Mouse (Mus musculus): Measurements from ENCODE around the gene Peli1.

The Peli1 gene

DNA sequence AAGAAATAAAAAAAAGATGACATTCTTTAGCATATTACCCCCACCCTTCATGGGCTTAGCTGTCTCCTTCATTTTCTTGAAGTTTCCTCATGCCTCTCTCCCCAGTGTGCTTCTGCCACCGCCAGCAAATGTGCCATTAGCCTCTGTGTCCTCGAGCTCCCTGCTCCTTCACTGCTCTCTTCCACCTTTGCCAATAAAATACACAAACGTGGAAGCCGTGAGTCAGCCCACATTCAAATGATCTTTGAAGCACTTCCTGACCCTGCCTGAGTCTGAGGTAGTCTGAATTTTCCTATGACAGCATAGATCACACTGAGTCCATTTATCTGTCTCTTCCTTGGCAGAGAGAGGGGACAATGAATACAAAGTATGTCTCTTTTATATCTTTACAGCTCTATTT, 1.5 kb upstream of the Peli1 start:
- CTCF ChIA-PET = no interaction called here
- POLR2A ChIA-PET = no interaction called here

DNA sequence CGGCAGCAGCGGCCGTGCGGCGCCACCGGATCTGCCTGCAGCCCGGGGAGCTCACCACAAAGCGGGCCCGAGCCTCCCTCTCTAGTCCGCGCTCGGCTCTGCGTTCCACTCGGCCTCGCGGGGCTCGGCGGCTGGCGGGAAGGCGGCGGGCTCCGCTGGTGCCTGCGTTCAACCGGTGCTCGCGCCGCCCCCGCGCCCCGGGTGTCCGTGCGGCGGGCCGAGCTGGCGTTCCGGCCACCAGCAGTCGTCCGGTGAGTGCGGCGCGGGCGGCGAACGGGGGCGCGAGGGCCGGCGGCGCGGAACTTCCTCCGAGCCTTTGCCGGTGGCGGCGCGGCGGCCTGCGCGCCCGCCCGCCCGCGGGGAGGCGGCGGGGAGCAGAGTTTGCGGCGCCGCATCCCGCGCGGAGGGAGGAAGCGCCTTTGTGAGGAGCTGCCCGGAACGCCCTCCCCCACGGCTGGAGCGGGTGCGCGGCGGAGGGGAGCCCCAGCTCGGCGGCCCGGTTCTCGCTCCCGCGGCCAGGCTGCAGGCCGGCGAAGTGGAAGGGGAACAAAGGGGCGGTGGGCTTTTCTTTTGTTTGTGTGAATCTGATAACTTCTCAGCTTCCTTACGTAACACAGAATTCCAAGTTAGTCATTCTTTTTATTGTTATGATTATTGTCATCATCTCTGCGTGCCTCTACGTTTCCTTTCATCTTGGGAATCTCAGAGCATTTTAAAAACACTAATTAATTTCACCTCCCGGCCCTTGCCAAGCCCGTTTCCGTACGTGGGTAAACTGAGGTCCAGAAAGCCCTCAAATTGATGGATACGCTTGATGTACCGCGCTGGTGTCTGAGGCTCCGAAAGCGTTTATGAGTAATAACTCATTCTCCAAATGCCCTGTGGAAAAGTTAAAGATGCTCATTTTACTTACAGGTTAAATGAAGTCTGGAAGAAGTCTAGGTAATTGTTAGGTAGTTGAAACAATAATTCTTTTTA, 626 bp downstream of the Peli1 start:
- ChIA-PET POLR2A (interaction anchor here (0.5 to 1.6 kb wide), 32 partner anchors 8 to 1043 kb away, joined by 3 to 9 read pairs (median 3); partner anchors contain the start of genes Vps54 (in 2 of the 4) and Slc1a4 (in 1 of the 4)), CTCF (no interaction called here)

DNA sequence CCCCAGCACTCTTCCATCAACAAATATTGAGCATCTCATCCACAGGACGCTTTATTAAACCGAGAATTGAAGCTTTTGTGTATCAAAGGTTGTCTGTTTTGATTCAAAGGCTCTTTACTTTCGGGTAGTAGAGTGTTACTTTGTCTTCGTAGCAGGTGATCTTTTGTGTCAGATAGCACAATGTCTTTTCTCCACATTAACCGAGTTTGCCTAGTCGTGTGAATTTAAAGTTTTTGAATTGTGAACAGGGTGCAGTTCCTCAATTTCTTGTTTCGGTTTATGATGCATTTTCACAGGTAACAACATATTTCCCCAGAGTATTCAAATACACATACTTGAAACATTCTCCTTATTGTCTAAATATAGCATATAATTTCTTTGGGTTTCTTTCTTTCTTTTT, 1.5 kb downstream of the Peli1 start:
- POLR2A ChIA-PET = interaction anchor here in 2 of 4 experiments (1.1 to 1.6 kb wide), 3 partner anchors 17 to 144 kb away, joined by 3 read pairs; no protein-coding TSS in a partner anchor
- CTCF ChIA-PET = no interaction called here

DNA sequence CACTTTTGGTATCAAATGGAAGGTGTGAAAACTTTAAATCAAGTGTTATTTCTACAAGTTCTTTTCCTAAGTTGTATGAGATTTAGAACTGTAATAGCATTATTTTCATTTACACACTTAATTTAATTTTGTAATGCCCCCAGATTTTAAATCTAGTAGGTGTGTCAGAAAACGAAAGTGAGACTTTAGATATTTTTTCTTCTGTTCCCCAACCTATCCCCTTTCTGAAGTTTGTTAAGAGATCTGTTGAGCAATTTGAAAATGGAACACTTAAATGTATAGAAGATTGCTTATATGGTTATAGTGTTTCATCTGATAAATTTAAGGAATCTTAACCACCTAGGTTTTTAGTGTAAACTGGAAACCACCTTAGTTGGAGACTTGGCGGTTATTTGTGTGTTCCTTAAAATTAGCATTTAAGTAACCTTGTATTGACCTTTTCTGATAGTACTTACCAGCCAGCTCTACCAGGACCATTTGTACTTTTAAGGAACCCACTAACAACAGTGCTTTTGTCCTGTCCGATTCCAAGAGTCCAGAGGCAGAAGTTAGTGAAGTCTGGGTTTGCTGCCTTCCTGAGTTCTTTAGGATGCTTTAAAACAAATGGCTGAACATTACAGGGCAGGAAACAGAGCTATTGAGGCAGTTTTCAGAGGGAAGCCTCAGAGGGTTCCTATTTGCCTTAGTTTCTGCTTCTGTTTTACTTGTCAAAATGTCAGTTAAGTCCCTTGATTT, 2.2 kb downstream of the Peli1 start:
- CTCF ChIA-PET = no interaction called here

DNA sequence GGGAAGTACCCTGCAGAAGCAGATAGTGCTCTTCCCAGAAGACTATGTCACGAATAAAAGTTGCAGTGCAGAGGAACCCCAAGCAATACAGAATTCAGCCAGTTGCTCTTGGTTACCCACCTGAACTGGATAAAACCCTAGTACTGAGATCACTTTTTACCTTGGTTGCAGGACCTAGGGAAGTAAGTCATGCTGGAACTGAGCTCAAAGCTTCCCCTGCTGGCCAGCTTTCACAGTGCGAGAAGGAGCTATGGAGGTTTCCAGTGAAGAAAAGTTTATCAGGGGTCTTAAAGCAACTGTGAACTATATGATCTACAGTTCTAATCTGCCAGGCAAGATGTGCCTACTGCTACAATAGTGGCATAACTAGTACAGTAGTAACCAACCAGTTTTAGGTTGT, 5.5 kb downstream of the Peli1 start:
- ChIA-PET POLR2A (interaction anchor here in 1 of 4 experiments (1.5 kb wide), 1 partner anchor 8 kb away, joined by 4 read pairs; no protein-coding TSS in a partner anchor), CTCF (interaction anchor here in 2 of 4 experiments (0.5 to 1.0 kb wide), 2 partner anchors 181 to 191 kb away, joined by 3 read pairs; no protein-coding TSS in a partner anchor)

More for the DNA sequence above, 2.2 kb downstream of the Peli1 start:
- POLR2A ChIA-PET = interaction anchor here in 2 of 4 experiments (0.9 to 1.6 kb wide), 5 partner anchors 9 to 255 kb away, joined by 3 to 4 read pairs (median 3); partner anchors contain the start of gene Vps54 (in 1 of the 2)

DNA sequence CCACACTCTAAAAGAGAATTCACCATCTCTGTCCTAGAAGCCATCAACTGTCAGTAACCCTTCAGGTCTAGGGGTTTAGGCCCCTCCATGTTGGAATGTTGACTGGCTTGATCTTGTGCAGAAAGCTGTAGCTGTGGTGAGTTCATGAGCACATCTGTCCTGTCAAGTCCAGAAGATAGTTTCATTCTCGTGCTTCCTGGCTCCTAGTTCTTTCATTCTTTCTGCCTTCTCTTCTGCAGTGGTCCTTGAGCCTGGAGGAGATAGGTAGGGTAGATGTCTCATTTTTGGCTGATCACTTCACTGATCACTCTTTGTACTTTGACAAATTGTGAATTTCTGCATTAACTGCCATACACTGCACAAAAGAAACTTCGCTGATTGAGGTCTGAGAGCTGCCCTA, 7.4 kb downstream of the Peli1 start:
- ChIA-PET POLR2A (interaction anchor here in 2 of 4 experiments (1.1 to 1.4 kb wide), 2 partner anchors 19 to 150 kb away, joined by 3 read pairs; no protein-coding TSS in a partner anchor), CTCF (no interaction called here)

DNA sequence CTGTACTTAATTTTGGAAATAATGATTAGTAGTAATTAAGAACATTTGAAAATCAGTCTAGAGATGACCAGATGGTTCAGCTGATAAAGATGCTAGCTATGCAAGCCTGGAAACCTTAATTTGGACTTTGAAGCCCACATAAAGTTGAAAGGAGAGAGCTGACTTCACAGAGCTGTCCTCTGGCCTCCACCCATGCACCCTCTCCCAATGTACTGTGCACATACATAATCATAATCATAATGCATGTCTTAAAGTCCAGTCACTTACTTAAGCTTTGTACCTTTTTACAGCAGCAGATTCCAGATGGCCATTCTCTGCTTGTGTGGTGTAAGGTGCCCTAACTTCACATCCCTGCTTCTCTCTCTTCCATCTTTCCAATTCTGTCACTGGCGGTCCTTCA, 9.6 kb downstream of the Peli1 start:
- ChIA-PET CTCF (interaction anchor here in 1 of 4 experiments (0.5 kb wide), 1 partner anchor 807 kb away, joined by 12 read pairs; no protein-coding TSS in a partner anchor), POLR2A (interaction anchor here in 3 of 4 experiments (0.9 to 2.9 kb wide), 4 partner anchors 9 kb away, joined by 3 to 9 read pairs (median 4); partner anchors contain the start of gene Peli1 (in 1 of the 3))

DNA sequence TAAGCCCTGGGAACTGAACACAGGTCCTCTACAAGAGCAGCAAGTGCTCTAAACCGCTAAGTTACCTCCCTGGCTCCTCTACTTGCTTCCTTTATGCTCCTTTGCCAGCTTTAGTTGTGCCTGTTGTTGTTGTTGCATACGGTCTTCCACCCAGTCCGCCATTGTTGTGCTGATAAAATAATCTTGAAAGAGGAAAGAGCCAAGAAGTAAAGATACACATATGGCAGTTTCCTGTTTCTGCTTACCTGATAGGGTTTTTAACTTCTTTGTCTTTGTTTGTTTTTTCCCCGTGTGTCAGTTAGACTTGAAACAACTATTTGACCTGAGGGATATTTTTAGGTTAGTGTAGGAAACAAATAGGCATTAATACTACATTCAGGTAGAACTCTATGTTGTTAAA, 10.2 kb downstream of the Peli1 start:
- ChIA-PET POLR2A (interaction anchor here in 2 of 4 experiments (0.5 to 2.9 kb wide), 4 partner anchors 8 to 18 kb away, joined by 3 to 9 read pairs (median 4); no protein-coding TSS in a partner anchor), CTCF (interaction anchor here in 1 of 4 experiments (0.5 kb wide), 1 partner anchor 808 kb away, joined by 12 read pairs; no protein-coding TSS in a partner anchor)

DNA sequence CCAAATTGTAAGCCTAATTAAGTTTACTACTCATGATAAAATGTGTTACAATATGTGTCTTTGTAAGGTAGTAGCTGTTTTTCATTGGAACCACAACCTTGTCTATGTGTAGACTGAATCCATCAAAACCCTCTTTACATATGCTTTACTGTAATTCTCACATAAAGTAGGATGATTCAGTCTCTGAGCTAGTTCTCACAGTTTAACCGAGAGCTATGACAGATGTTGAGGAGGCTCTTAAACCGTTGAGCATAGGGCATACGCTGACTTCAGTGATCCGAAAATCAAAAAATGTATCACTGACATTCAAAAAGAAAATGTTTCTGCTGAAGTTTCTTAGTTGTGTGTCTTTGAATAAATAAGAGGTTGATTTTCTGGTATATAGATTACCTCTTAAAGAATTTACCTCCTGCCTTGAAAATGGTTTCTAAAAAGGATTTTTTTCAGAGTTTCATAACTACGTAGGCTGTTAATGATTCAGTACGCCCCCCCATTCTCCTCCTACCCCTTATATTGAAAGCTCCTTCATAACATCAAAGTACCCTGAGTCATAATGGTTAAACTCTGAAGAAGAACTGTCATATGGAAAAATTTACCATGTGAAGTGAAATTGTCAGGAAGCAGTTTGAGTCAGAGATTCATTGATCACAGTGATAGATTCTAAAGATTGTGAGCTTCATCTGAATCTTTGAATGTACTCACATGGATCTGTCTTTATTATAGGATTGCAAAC, 11.3 kb downstream of the Peli1 start:
- CTCF ChIA-PET = no interaction called here
- POLR2A ChIA-PET = interaction anchor here in 2 of 4 experiments (0.6 to 2.9 kb wide), 4 partner anchors 9 to 293 kb away, joined by 3 to 9 read pairs (median 4); no protein-coding TSS in a partner anchor

DNA sequence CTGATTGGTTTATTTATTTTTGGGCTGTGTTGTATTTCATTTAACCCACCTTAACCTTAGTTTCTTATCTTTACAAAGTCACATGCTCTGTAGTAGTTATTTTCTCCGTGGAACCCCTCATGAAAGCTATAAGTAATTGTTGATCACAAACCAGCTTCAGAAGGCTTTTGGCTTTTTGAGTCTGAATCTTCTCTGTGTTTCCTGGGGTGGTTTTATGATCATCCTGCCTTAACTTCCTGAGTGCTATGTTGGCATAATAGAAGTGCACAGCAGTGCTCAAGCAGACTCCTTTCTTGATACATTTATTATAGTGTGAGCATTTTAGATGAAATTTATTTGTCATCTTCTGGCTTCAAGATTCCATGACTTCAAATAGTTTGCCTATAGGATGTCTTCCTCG, 12.1 kb downstream of the Peli1 start:
- CTCF ChIA-PET = no interaction called here

DNA sequence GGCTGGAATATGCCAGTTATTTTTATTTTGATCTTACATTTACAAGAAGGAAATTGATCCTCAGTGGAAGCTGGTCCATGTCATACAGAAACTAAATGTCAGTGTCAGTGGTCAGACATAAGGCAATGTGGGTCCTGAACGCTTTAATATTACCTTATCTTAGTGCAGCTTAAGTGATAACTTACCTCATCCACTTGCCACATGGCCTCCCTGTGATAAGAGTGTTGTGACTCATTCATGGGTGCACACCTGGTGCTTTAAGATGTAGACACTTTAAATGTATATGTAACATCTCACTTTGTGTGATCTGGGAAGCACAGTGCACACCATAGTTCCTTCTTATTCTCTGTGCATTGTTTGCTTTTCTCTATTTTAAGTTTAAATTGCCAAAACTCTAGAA, 14.3 kb downstream of the Peli1 start:
- ChIA-PET CTCF (no interaction called here), POLR2A (interaction anchor here in 1 of 4 experiments (0.8 kb wide), 1 partner anchor 10 kb away, joined by 3 read pairs; no protein-coding TSS in a partner anchor)

More for the DNA sequence above, 12.1 kb downstream of the Peli1 start:
- POLR2A ChIA-PET = no interaction called here

DNA sequence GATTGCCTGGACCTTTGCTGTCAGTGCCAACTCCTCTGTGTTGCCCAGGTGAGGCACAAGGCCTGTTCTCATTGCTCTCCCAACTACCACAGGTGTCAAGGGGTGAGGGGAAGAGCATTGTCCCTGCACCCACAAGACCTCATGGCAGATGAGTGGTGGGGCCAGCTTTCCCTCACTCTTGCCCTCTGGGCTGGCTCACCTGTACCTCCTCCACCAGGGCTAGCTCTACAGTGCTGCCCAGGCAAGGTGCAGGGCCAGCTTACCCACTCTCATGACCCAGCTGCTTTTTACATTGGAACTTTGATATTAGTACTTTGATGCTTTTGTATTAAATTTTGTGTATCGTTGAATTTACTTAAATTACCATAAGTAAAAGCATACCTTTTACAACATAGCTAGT, 16.0 kb downstream of the Peli1 start:
- CTCF ChIA-PET = interaction anchor here in 1 of 4 experiments (0.7 kb wide), 1 partner anchor 51 kb away, joined by 3 read pairs; no protein-coding TSS in a partner anchor
- POLR2A ChIA-PET = interaction anchor here in 3 of 4 experiments (0.6 to 1.3 kb wide), 3 partner anchors 9 to 417 kb away, joined by 3 to 5 read pairs (median 3); no protein-coding TSS in a partner anchor

DNA sequence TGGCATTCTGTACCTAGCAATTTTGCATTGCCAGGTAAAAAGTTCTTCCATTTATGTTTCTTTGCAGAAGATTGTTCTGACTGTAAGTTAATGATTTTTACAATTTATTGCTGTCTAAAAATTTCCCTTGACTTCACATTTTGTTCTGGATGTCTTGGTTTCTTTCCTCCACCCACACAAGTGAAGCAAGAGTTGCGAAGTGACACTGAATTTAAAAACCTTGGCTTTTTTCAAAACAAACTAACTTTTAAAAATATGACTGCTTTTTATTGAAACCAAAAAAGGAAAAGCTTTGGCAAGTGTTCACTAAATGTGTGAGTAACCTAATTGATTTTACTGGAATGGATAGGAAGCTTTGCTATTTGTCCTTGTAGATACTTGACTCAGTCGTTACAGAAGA, 18.2 kb downstream of the Peli1 start:
- ChIA-PET CTCF (no interaction called here), POLR2A (interaction anchor here in 1 of 4 experiments (0.9 to 2.3 kb wide), 5 partner anchors 8 to 21 kb away, joined by 4 to 9 read pairs (median 4); partner anchors contain the start of gene Peli1)

DNA sequence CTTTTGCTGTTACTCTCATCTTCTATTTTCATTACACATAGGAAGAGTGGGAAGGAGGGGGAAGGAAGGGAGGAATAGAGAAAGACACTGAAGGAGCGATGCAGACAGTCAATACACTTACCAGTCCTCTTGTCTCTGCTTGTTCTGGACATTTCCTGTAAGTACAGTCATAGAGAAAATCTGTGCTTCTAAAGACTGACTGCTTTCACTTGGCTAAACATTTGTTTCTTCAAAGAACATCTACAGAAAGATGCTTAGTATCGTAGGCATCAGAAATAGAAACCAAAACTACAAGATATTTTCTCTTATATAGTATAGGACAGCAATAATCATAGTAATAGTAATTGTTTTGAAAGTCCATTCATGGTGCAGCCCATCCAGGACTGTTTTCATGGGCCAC, 23.4 kb downstream of the Peli1 start:
- POLR2A ChIA-PET = interaction anchor here in 2 of 4 experiments (0.9 to 1.6 kb wide), 2 partner anchors 10 to 23 kb away, joined by 3 to 5 read pairs; no protein-coding TSS in a partner anchor

DNA sequence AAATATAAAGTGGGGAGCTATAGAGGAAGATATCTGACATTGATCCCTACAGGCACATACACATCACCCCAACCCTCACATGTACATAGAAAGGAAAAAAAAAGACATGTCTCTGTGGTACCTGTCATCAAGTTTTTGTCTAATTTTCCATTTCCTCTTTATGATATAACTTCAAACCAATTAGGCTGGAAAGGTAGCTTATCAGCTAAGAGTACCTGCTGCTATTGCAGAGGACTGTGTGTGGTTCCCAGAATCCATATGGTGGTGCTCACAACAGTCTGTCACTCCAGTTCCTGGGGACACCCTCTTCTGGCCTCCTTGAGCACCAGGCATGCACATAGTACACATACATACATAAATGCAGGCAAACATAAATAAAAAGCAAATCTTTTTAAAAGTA, 24.7 kb downstream of the Peli1 start:
- CTCF ChIA-PET = no interaction called here
- POLR2A ChIA-PET = interaction anchor here in 1 of 4 experiments (0.6 kb wide), 1 partner anchor 60 kb away, joined by 5 read pairs; no protein-coding TSS in a partner anchor

More for the DNA sequence above, 23.4 kb downstream of the Peli1 start:
- CTCF ChIA-PET = no interaction called here

DNA sequence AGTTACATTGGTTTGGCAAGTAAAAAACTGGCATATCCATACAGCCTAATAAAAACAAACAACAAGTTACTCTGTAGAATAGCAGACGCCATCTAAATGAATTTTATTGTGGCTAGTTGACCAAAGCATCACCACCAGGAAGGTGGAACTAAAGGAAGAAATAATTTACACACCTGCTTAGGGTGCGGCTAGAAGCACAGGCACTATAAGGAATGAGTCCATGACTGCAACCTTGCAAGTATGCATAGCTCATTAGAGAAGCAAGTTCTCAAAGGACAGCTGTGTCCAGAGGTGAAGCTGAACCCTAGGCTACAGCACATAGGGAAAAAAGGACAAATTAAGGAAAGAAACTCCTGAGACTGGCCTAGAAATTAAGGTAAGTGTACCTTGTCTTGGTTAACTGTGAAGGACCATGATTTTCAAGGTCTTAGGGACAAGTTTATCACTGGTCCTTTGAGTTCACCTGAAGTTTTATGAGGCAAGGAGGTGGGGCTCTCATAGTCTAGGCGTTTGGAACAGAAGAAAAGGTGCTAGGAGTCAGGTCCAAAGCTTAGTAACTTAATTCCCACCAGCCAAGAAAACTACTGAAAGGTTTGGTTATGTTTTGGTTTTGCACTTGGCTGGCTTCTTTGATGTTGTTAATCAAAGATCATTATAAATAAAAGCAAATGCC, 25.7 kb downstream of the Peli1 start:
- POLR2A ChIA-PET = interaction anchor here in 1 of 4 experiments (1.0 to 1.1 kb wide), 2 partner anchors 17 to 19 kb away, joined by 3 read pairs; no protein-coding TSS in a partner anchor
- CTCF ChIA-PET = no interaction called here

DNA sequence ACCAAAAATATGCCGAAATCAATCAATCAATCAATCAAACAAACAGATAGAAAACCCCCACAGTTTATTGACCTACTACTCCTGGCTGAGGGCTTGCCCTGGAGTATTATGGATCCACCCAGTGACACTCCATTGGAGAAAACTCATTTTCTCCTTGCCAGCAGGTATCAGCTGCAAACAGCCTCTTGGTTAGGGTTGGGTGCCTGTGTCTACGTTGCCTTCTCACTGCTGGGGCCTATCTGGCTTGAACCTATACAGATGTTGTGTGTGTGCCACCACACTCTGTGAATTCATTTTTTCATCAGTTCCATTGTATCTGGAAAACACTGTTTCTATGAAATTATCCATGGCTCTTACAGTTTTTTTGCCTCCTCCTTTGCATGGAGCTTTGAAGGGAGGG, 30.6 kb downstream of the Peli1 start:
- ChIA-PET CTCF (no interaction called here), POLR2A (no interaction called here)

DNA sequence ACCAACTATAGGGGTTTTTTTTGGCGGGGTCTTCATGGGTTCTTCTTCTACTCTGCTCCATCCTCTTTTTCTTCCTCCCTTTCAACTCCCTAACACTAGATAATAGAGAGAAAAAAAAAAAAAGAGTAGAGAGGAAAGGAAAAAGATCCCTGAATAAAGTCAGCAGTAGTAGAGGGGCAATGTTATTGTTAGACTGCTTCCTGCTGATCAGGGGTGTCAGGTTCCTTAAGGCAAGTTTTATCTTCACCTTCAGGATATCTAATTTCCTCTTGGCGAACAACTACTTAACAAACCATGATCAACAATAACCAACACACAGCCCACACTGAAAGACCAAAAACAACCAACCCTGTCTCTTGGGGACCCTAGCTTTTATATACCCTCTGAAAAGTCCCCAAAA, 31.3 kb downstream of the Peli1 start:
- ChIA-PET CTCF (no interaction called here), POLR2A (no interaction called here)
